Mouse (Mus musculus) T-helper 1 cell (primary cell): ENCODE results near the gene Fscb.

Experiments used
- in situ Hi-C: fragments of 300-600 bp; cut with MboI, MseI; formaldehyde crosslinking; loops from one replicate; pipeline ENCODE4 v1.15.1; 2025; ENCODE audit warnings: high pct_unique_total_duplicates

The Fscb gene

GRCm38 (mm10) chr12:64474590-64474989, at the start of gene Fscb:
TSS of gene Fscb (minus strand) at chr12:64474690.
- in situ Hi-C loops, result no loop called here

- in situ Hi-C loops, result no loop called here
Measured at GRCm38 (mm10) chr12:64516775-64517174, 42.3 kb upstream of the Fscb start.

GRCm38 (mm10) chr12:64513439-64513838, 38.9 kb upstream of the Fscb start:
- in situ Hi-C loops, result no loop called here

- in situ Hi-C loops, result no loop called here
Measured at GRCm38 (mm10) chr12:64497706-64498105, 23.2 kb upstream of the Fscb start.

GRCm38 (mm10) chr12:64473615-64474014, 875 bp downstream of the Fscb start:
- in situ Hi-C loops, result no loop called here

GRCm38 (mm10) chr12:64473136-64473535, 1.4 kb downstream of the Fscb start:
- in situ Hi-C loops, result no loop called here

- in situ Hi-C loops, result no loop called here
Measured at GRCm38 (mm10) chr12:64455228-64455627, 19.3 kb downstream of the Fscb start.

- in situ Hi-C loops, result no loop called here
Measured at GRCm38 (mm10) chr12:64449911-64450310, 24.6 kb downstream of the Fscb start.

- in situ Hi-C loops, result no loop called here
Measured at GRCm38 (mm10) chr12:64436675-64437074, 37.8 kb downstream of the Fscb start.
